Mouse (Mus musculus): ENCODE measurements around the gene Rhot1.

DNA sequence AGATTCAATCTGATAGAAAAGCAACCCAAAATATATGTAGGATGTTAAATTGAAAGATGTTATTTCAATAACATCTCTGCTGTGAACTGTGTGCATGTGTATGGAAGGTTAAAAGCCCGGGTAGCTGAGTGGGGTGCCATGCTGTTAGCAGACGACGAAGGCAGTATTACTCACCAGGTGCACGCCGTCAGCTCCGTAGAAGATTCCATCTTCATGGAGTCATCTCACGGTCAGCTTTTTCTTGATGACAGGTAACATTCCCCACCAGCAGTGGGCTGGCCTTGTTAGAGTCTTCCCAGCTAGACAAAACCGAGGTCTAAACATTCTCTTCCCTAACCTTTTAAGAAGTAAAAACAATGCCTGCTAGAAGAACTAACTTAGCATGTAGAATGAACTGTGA, 55.3 kb downstream of the Rhot1 start:
- TF ChIP-seq CTCF (IDR thresholded peaks at IDR 0.05), result no peak
- TF ChIP-seq EP300 (IDR thresholded peaks at IDR 0.05), result no peak
